Mouse (Mus musculus) C2C12 (cell line): ENCODE results near the gene Samd10. TPM values are rescaled to one million over a fixed set of nuclear protein-coding genes. Genes with fewer than 3 reads are reported as not detected.

Experiments
- H3K27me3 ChIP-seq: one replicate; pipeline ENCODE4 v1.6.1; 2011; ENCODE audit not compliant: control insufficient read depth, insufficient read depth, insufficient read length
- H3K36me3 ChIP-seq: one replicate; pipeline ENCODE4 v1.6.1; 2011; ENCODE audit not compliant: control insufficient read depth, insufficient read depth
- H3K4me3 ChIP-seq: one replicate; pipeline ENCODE4 v1.5.1; 2011; ENCODE audit warnings: mild to moderate bottlenecking, control low read depth; ENCODE audit not compliant: poor library complexity, insufficient read depth, severe bottlenecking
- H3K79me2 ChIP-seq: one replicate; pipeline ENCODE4 v1.6.1; 2011; ENCODE audit not compliant: control insufficient read depth, insufficient read depth
- H3K79me3 ChIP-seq: one replicate; pipeline ENCODE4 v1.6.1; 2011; ENCODE audit warnings: low read depth, control low read depth
- H3ac ChIP-seq: one replicate; pipeline ENCODE3; 2011; ENCODE audit warnings: low read depth; ENCODE audit not compliant: control insufficient read depth, insufficient read length
- CEBPB ChIP-seq: IDR thresholded peaks from one replicate; pipeline ENCODE4 v1.6.1; 2011; ENCODE audit warnings: low read depth, mild to moderate bottlenecking, control low read depth, moderate library complexity
- CTCF ChIP-seq: IDR thresholded peaks from one replicate; pipeline ENCODE4 v1.5.1; 2011; ENCODE audit not compliant: control insufficient read depth, insufficient read depth, insufficient read length
- FOSL1 ChIP-seq: IDR thresholded peaks from one replicate; pipeline ENCODE4 v1.8.0; 2011; ENCODE audit warnings: mild to moderate bottlenecking, low read length; ENCODE audit not compliant: poor library complexity, insufficient read depth, severe bottlenecking
- MAX ChIP-seq: IDR thresholded peaks from one replicate; pipeline ENCODE4 v1.6.1; 2011; ENCODE audit warnings: mild to moderate bottlenecking, control low read depth
- MYOD1 ChIP-seq: IDR thresholded peaks from one replicate; pipeline ENCODE4 v1.6.1; 2011; ENCODE audit warnings: low read depth; ENCODE audit not compliant: control insufficient read depth, insufficient read length
- MYOG ChIP-seq: IDR thresholded peaks from one replicate; pipeline ENCODE4 v1.6.1; 2011; ENCODE audit not compliant: control insufficient read depth, insufficient read length; ENCODE audit errors: extremely low read depth
- USF1 ChIP-seq: IDR thresholded peaks from one replicate; pipeline ENCODE4 v1.6.1; 2011; ENCODE audit warnings: low read depth, mild to moderate bottlenecking, control low read depth, moderate library complexity
- polyA plus RNA-seq: library from polyadenylated mRNA; unstranded; fragments of >200 nt; fragmentation: generic; extraction: Trizol; gene quantifications from one replicate; pipeline ENCODE4 v1.2.1, GENCODE M21; 2012; ENCODE audit warnings: missing spikeins

The Samd10 gene
- polyA plus RNA-seq, 1 experiment, result 1.1 TPM

- Histone ChIP-seq H3K79me2 (peaks cover 9% of the 10 kb centered on the region), H3K36me3 (peaks cover 12% of the 10 kb centered on the region), H3K79me3 (peaks cover 1% of the 10 kb centered on the region), H3K27me3 (no peaks in the 10 kb centered on the region), H3K4me3 (peak overlapping the region; percentile 73), H3ac (peak overlapping the region; percentile 98)
- no peak for TF ChIP-seq MYOG
- peak; percentile 91 for TF ChIP-seq MAX
- TF ChIP-seq MYOD1, result no peak
- peak; percentile 61 for TF ChIP-seq FOSL1
- TF ChIP-seq CEBPB, result no peak
- TF ChIP-seq CTCF, result peak; percentile 83
- peak; percentile 59 for TF ChIP-seq USF1
Measured at GRCm38 (mm10) chr2:181581016-181581401, 18.0 kb downstream of the Samd10 start.

GRCm38 (mm10) chr2:181580131-181580772 lies 18.8 kb downstream of the Samd10 start:
- no peak for TF ChIP-seq MYOG
- TF ChIP-seq FOSL1, result no peak
- no peak for TF ChIP-seq MYOD1
- TF ChIP-seq CEBPB, result no peak
- no peak for TF ChIP-seq CTCF
- no peak for TF ChIP-seq MAX
- no peak for TF ChIP-seq USF1

GRCm38 (mm10) chr2:181579681-181580080 lies 19.3 kb downstream of the Samd10 start:
- H3K79me2 ChIP-seq, result peaks cover 9% of the 10 kb centered on the region
- TF ChIP-seq FOSL1, result no peak
- TF ChIP-seq CEBPB, result no peak
- no peak for TF ChIP-seq MYOD1
- TF ChIP-seq MYOG, result no peak
- no peak for TF ChIP-seq MAX
- TF ChIP-seq CTCF, result no peak
- TF ChIP-seq USF1, result no peak
- H3K36me3 ChIP-seq, result peaks cover 6% of the 10 kb centered on the region
- H3K27me3 ChIP-seq, result no peaks in the 10 kb centered on the region
- H3K4me3 ChIP-seq, result no peak overlapping the region
- H3K79me3 ChIP-seq, result peaks cover 1% of the 10 kb centered on the region
- H3ac ChIP-seq, result no peak overlapping the region

More at GRCm38 (mm10) chr2:181580131-181580772, 18.8 kb downstream of the Samd10 start:
- H3K4me3 ChIP-seq, result peak overlapping the region; percentile 73
- no peaks in the 10 kb centered on the region for H3K27me3 ChIP-seq
- H3K36me3 ChIP-seq, result peaks cover 6% of the 10 kb centered on the region
- H3ac ChIP-seq, result peak overlapping the region; percentile 70
- H3K79me2 ChIP-seq, result peaks cover 9% of the 10 kb centered on the region
- H3K79me3 ChIP-seq, result peaks cover 1% of the 10 kb centered on the region

DNA sequence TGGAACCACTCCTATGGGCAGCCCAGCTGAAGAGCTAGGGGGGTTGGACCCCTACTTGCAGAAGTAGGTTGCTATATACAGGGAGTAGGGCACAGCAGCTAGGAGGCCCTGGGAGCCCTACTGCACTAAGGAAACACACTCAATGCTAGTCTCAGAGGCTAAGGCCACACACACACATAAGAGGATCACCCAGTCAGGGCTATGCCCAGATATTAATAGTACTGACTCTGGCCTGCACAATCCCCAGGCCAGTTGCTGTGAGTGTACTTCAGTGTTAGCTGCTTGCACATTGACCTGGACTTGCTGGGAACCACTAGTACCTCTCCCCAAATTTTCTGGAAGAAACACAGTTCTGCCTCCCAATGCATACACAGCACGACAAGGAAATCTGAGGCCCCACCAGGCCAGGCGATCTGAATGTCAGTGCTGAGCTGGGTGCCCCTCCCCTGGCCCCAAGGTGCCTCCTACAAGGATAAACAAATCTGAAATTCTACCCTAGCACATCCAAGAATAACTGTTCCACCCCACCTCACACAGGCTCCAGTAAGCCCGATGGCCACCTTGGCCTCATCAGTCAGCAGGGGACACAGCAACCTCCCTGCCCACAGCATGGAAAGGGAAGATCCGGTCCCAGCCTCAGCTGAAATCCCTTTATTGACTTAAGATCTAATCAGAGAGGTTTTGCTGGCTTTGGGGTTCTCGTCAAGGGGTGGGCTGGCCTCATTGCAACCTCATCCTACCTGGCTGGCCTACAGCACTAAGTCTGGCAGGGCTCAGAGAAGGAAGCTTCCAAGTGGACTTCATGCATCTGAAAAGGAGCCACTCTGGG lies 20.0 kb downstream of the Samd10 start:
- Histone ChIP-seq H3K4me3 (no peak overlapping the region), H3ac (no peak overlapping the region), H3K36me3 (peaks cover 1% of the 10 kb centered on the region), H3K79me2 (peaks cover 9% of the 10 kb centered on the region), H3K79me3 (peaks cover 1% of the 10 kb centered on the region), H3K27me3 (no peaks in the 10 kb centered on the region)
- TF ChIP-seq USF1, result no peak
- no peak for TF ChIP-seq CEBPB
- no peak for TF ChIP-seq MAX
- TF ChIP-seq MYOD1, result no peak
- TF ChIP-seq CTCF, result no peak
- TF ChIP-seq FOSL1, result no peak
- no peak for TF ChIP-seq MYOG

GRCm38 (mm10) chr2:181577981-181578581 lies 20.9 kb downstream of the Samd10 start:
- H3K79me2 ChIP-seq, result peaks cover 9% of the 10 kb centered on the region
- H3K27me3 ChIP-seq, result no peaks in the 10 kb centered on the region
- no peak overlapping the region for H3K4me3 ChIP-seq
- H3K79me3 ChIP-seq, result peaks cover 1% of the 10 kb centered on the region
- H3K36me3 ChIP-seq, result no peaks in the 10 kb centered on the region
- TF ChIP-seq CTCF (no peak), CEBPB (no peak), MAX (no peak), MYOG (no peak), USF1 (no peak), MYOD1 (no peak), FOSL1 (no peak)
- H3ac ChIP-seq, result no peak overlapping the region
